8 mouse cellular contexts compared by ENCODE assay signal in genomic region chr6:108065583-108065982, GRCm38 (mm10). TPM values are rescaled to one million over a fixed set of nuclear protein-coding genes. Genes with fewer than 3 reads are reported as not detected.
DNase-seq lines count a peak whose midpoint lies in the region; ATAC-seq and TF ChIP-seq lines count a peak whose summit lies in the region.

No protein-coding gene starts in this region.

- in situ Hi-C loops in ES-E14 (cut with MboI; ENCODE audit: low sequenced_read_pairs in 2 of 2, unreplicated experiment in 2 of 2) = loop anchor here in 1 of 2 experiments (25.0 kb wide), 1 partner anchor 1278 kb away; no protein-coding TSS in a partner anchor

- peak; percentile 62 for DNase-seq in ES-E14 (ENCODE audit: low read depth, low spot score)
- peak; percentile 97 for DNase-seq in brain, adult 2 months (ENCODE audit: low read depth, low spot score)
- DNase-seq in heart, postnatal 0 days (ENCODE audit: low spot score) = peak; percentile 91
- DNase-seq in layer of hippocampus, adult 2 months (ENCODE audit: low spot score in 2 of 2) = peak; percentile 85 to 90
- DNase-seq in retina, adult 2 months (ENCODE audit: low read depth, low spot score) = peak; percentile 65
- DNase-seq in urinary bladder, postnatal 10 days (ENCODE audit: low spot score) = peak; percentile 23

- H3K4me2 ChIP-seq in embryonic facial prominence, embryonic 15.5 days (replicated peaks) = peak overlapping the region; percentile 67
- H3K4me2 ChIP-seq in heart, postnatal 0 days (ENCODE audit: low read depth, low read length) = peak overlapping the region; percentile 75
- peak overlapping the region; percentile 73 for H3K4me2 ChIP-seq in lung, embryonic 15.5 days

- H3K9ac ChIP-seq in ES-E14 (ENCODE audit: insufficient read depth, low read depth, low read length, poor library complexity, severe bottlenecking) = peak overlapping the region; percentile 76
- 0 out of 2 replicates have a peak overlapping the region, but pooled peaks have one; percentile 26 for H3K9ac ChIP-seq in embryonic facial prominence, embryonic 15.5 days
- peak overlapping the region; percentile 52 for H3K9ac ChIP-seq in heart, postnatal 0 days (replicated peaks; ENCODE audit: low read depth, low read length)
- peak overlapping the region; percentile 35 for H3K9ac ChIP-seq in lung, embryonic 15.5 days

- no peak for TF ChIP-seq EP300 in heart, postnatal 0 days (IDR thresholded peaks at IDR 0.05; ENCODE audit: low read depth)

- 0 out of 4 replicates have a peak, but pooled peaks cover 0 to 2% of the 10 kb centered on the region in 2 experiments for H3K4me1 ChIP-seq in ES-E14 (ENCODE audit: control insufficient read depth in 2 of 2, insufficient read depth in 2 of 2, low read length in 2 of 2, poor library complexity in 1 of 2)
- H3K4me1 ChIP-seq in embryonic facial prominence, embryonic 15.5 days = no peaks in the 10 kb centered on the region
- no peaks in the 10 kb centered on the region for H3K4me1 ChIP-seq in heart, postnatal 0 days (ENCODE audit: control insufficient read depth, insufficient read depth)
- H3K4me1 ChIP-seq in lung, embryonic 15.5 days = no peaks in the 10 kb centered on the region

- H3K36me3 ChIP-seq in ES-E14 (ENCODE audit: control insufficient read depth, insufficient read depth, low read length, poor library complexity, severe bottlenecking) = no peaks in the 10 kb centered on the region
- no peaks in the 10 kb centered on the region for H3K36me3 ChIP-seq in embryonic facial prominence, embryonic 15.5 days
- H3K36me3 ChIP-seq in heart, postnatal 0 days (replicated peaks; ENCODE audit: control insufficient read depth, insufficient read depth, low read length) = no peaks in the 10 kb centered on the region
- H3K36me3 ChIP-seq in lung, embryonic 15.5 days = no peaks in the 10 kb centered on the region

- ATAC-seq in embryonic facial prominence, embryonic 15.5 days (ENCODE audit: insufficient number of reproducible peaks, low FRiP score, low TSS enrichment, low read depth) = peak; percentile 74; the same call in 1 of the 2 replicates
- peak; percentile 62 for ATAC-seq in heart, postnatal 0 days (ENCODE audit: insufficient read depth, low read depth)
- no peak; the same call in 1 of the 2 replicates for ATAC-seq in lung, embryonic 15.5 days (ENCODE audit: borderline replicate concordance, extremely low read depth, low FRiP score, low TSS enrichment)

- peak overlapping the region; percentile 63; the same call in 1 of the 2 replicates for H3K27ac ChIP-seq in ES-E14 (ENCODE audit: insufficient read depth, low read depth, low read length, poor library complexity, severe bottlenecking)
- peak overlapping the region; percentile 95 for H3K27ac ChIP-seq in embryonic facial prominence, embryonic 15.5 days (replicated peaks)
- H3K27ac ChIP-seq in heart, postnatal 0 days (ENCODE audit: low read depth) = peak overlapping the region; percentile 89
- peak overlapping the region; percentile 94 for H3K27ac ChIP-seq in layer of hippocampus, adult 2 months
- peak overlapping the region; percentile 91 for H3K27ac ChIP-seq in lung, embryonic 15.5 days

- 7% methylated on average over 6 of the region's 6 CpGs for WGBS in embryonic facial prominence, embryonic 15.5 days
- 9% methylated on average over 6 of the region's 6 CpGs for WGBS in heart, postnatal 0 days
- 4% methylated on average over 6 of the region's 6 CpGs for WGBS in lung, embryonic 15.5 days

- no peaks in the 10 kb centered on the region for H3K27me3 ChIP-seq in embryonic facial prominence, embryonic 15.5 days
- no peaks in the 10 kb centered on the region for H3K27me3 ChIP-seq in heart, postnatal 0 days (ENCODE audit: control insufficient read depth, insufficient read depth, low read length)
- H3K27me3 ChIP-seq in lung, embryonic 15.5 days = no peaks in the 10 kb centered on the region

- peak; percentile 53 for TF ChIP-seq CTCF in heart, postnatal 0 days (IDR thresholded peaks at IDR 0.05; ENCODE audit: low read depth)
- TF ChIP-seq CTCF in layer of hippocampus, adult 2 months (conservative IDR thresholded peaks at IDR 0.05) = peak; percentile 66

- H3K9me3 ChIP-seq in ES-E14 (ENCODE audit: control insufficient read depth, insufficient read depth, low read depth, low read length) = no peaks in the 10 kb centered on the region
- H3K9me3 ChIP-seq in embryonic facial prominence, embryonic 15.5 days (replicated peaks) = no peaks in the 10 kb centered on the region
- H3K9me3 ChIP-seq in heart, postnatal 0 days (replicated peaks; ENCODE audit: control insufficient read depth, low read length) = no peaks in the 10 kb centered on the region
- no peaks in the 10 kb centered on the region for H3K9me3 ChIP-seq in lung, embryonic 15.5 days

- H3K4me3 ChIP-seq in ES-E14 (ENCODE audit: insufficient read depth in 1 of 2, low read depth in 1 of 2, low read length in 2 of 2, poor library complexity in 1 of 2, severe bottlenecking in 1 of 2) = peak overlapping the region; percentile 77 to 96
- H3K4me3 ChIP-seq in embryonic facial prominence, embryonic 15.5 days (replicated peaks) = peak overlapping the region; percentile 61
- H3K4me3 ChIP-seq in heart, postnatal 0 days (ENCODE audit: low read depth, low read length) = peak overlapping the region; percentile 56
- H3K4me3 ChIP-seq in layer of hippocampus, adult 2 months = peak overlapping the region; percentile 73
- peak overlapping the region; percentile 59 for H3K4me3 ChIP-seq in lung, embryonic 15.5 days

TF ChIP-seq in ES-E14, 5 proteins besides CTCF, POLR2A, EP300 and RAD21:
- TF ChIP-seq MAFK (IDR thresholded peaks at IDR 0.05; ENCODE audit: insufficient read depth, low read depth, low read length) = no peak
- TF ChIP-seq ZC3H11A (IDR thresholded peaks at IDR 0.05; ENCODE audit: borderline replicate concordance, low read depth, low read length) = peak; percentile 46; the same call in 1 of the 2 replicates
- no peak for TF ChIP-seq CHD2 (IDR thresholded peaks at IDR 0.05; ENCODE audit: low read depth, low read length)

RNA-seq across cellular contexts. Expression of gene Setmar, which starts 0.7 kb away (rescaled TPM):
- total RNA-seq in ES-E14 (2012; rRNA removed) = 3.2 and 3.3 TPM in 2 replicates
- polyA plus RNA-seq in embryonic facial prominence, embryonic 15.5 days (2015; fragmentation: Nextera tagmentation; extraction: Ambion mirVana) = 6.8 and 7.9 TPM in 2 replicates
- total RNA-seq in heart, postnatal 0 days (2014; rRNA removed; ENCODE audit: low replicate concordance) = 2.4 and 3.1 TPM in 2 replicates
- polyA plus RNA-seq in heart, postnatal 0 days (2015; fragmentation: Nextera tagmentation; extraction: Ambion mirVana) = 3.5 and 3.8 TPM in 2 replicates
- total RNA-seq in layer of hippocampus, adult 2 months (2021) = 1 to 10 TPM; 7.6 to 9.0 TPM
- 7.5 and 8.0 TPM in 2 replicates for polyA plus RNA-seq in lung, embryonic 15.5 days (2015; fragmentation: Nextera tagmentation; extraction: Ambion mirVana)

Comparison
In these comparisons a context has a peak if more than half of its experiments do, and no peak if none do; other contexts are left out.
1. DNase-seq: peak in every context shown above with its lines; median percentile 97 in brain, adult 2 months; 91 in heart, postnatal 0 days; 88 in layer of hippocampus, adult 2 months; 65 in retina, adult 2 months; 62 in ES-E14; 23 in urinary bladder, postnatal 10 days.
2. H3K9ac ChIP-seq: peak in every context shown above with its lines; median percentile 76 in ES-E14; 52 in heart, postnatal 0 days; 35 in lung, embryonic 15.5 days; 26 in embryonic facial prominence, embryonic 15.5 days.